Mouse (Mus musculus): ENCODE data around the gene Cs. TPM values are rescaled to one million over a fixed set of nuclear protein-coding genes. Genes with fewer than 3 reads are reported as not detected.

The Cs gene
- polyA plus RNA-seq, 1 experiment = 61.9 TPM

GRCm38 (mm10) chr10:128362568-128362967, 25.0 kb downstream of the Cs start:
- TF ChIP-seq POLR2A (IDR thresholded peaks at IDR 0.05; ENCODE audit: borderline replicate concordance, control insufficient read depth, low read depth, low read length) = no peak
- no peak for TF ChIP-seq CTCF (IDR thresholded peaks at IDR 0.05; ENCODE audit: control insufficient read depth, insufficient read depth, low read length)
- no peak overlapping the region for H3K4me3 ChIP-seq (replicated peaks; ENCODE audit: control insufficient read depth, low read depth, low read length)
- 49% methylated on average over 3 of the region's 3 CpGs for WGBS
- H3K4me1 ChIP-seq (ENCODE audit: control insufficient read depth, insufficient read depth, low read length) = no peaks in the 10 kb centered on the region; the same call in 1 of the 2 replicates
- no peak overlapping the region for H3K27ac ChIP-seq (ENCODE audit: control insufficient read depth, insufficient read depth, low read depth, low read length, poor library complexity)

GRCm38 (mm10) chr10:128367899-128368401, 30.4 kb downstream of the Cs start:
- WGBS = 17% methylated on average over 19 of the region's 19 CpGs
- Histone ChIP-seq H3K27ac (ENCODE audit: control insufficient read depth, insufficient read depth, low read depth, low read length, poor library complexity) (peak overlapping the region; percentile 97), H3K4me3 (replicated peaks; ENCODE audit: control insufficient read depth, low read depth, low read length) (peak overlapping the region; percentile 75), H3K4me1 (ENCODE audit: control insufficient read depth, insufficient read depth, low read length) (no peaks in the 10 kb centered on the region; the same call in 1 of the 2 replicates)
- TF ChIP-seq POLR2A (IDR thresholded peaks at IDR 0.05; ENCODE audit: borderline replicate concordance, control insufficient read depth, low read depth, low read length) (no peak), CTCF (IDR thresholded peaks at IDR 0.05; ENCODE audit: control insufficient read depth, insufficient read depth, low read length) (no peak)

- no peaks in the 10 kb centered on the region; the same call in 1 of the 2 replicates for H3K4me1 ChIP-seq (ENCODE audit: control insufficient read depth, insufficient read depth, low read length)
- under 1% methylated on average over 87 of the region's 87 CpGs for whole genome bisulfite sequencing
- peak within 1 kb of the TSS; percentile 97 for H3K27ac ChIP-seq (ENCODE audit: control insufficient read depth, insufficient read depth, low read depth, low read length, poor library complexity)
- peak within 1 kb of the TSS; percentile 88 for H3K4me3 ChIP-seq (replicated peaks; ENCODE audit: control insufficient read depth, low read depth, low read length)
- TF ChIP-seq POLR2A (IDR thresholded peaks at IDR 0.05; ENCODE audit: borderline replicate concordance, control insufficient read depth, low read depth, low read length) (peak; percentile 92; the same call in 1 of the 2 replicates), CTCF (IDR thresholded peaks at IDR 0.05; ENCODE audit: control insufficient read depth, insufficient read depth, low read length) (no peak)
These were observed 31.1 kb downstream of the Cs start, which contains the start of gene Coq10a for GRCm38 (mm10) chr10:128368402-128369217. TSS of gene Coq10a (minus strand) at chr10:128368997.

GRCm38 (mm10) chr10:128369218-128369543, 31.6 kb downstream of the Cs start:
- TF ChIP-seq POLR2A (IDR thresholded peaks at IDR 0.05; ENCODE audit: borderline replicate concordance, control insufficient read depth, low read depth, low read length) = no peak
- TF ChIP-seq CTCF (IDR thresholded peaks at IDR 0.05; ENCODE audit: control insufficient read depth, insufficient read depth, low read length) = no peak
- WGBS = 3% methylated on average over 9 of the region's 9 CpGs
- H3K4me1 ChIP-seq (ENCODE audit: control insufficient read depth, insufficient read depth, low read length) = no peaks in the 10 kb centered on the region; the same call in 1 of the 2 replicates
- H3K27ac ChIP-seq (ENCODE audit: control insufficient read depth, insufficient read depth, low read depth, low read length, poor library complexity) = peak overlapping the region; percentile 97
- peak overlapping the region; percentile 88 for H3K4me3 ChIP-seq (replicated peaks; ENCODE audit: control insufficient read depth, low read depth, low read length)

GRCm38 (mm10) chr10:128369599-128369998, 32.1 kb downstream of the Cs start:
- H3K4me1 ChIP-seq (ENCODE audit: control insufficient read depth, insufficient read depth, low read length) = no peaks in the 10 kb centered on the region; the same call in 1 of the 2 replicates
- TF ChIP-seq CTCF (IDR thresholded peaks at IDR 0.05; ENCODE audit: control insufficient read depth, insufficient read depth, low read length) (no peak), POLR2A (IDR thresholded peaks at IDR 0.05; ENCODE audit: borderline replicate concordance, control insufficient read depth, low read depth, low read length) (no peak)
- WGBS = 77% methylated on average over 6 of the region's 6 CpGs
- H3K27ac ChIP-seq (ENCODE audit: control insufficient read depth, insufficient read depth, low read depth, low read length, poor library complexity) = peak overlapping the region; percentile 97; the same call in 1 of the 2 replicates
- no peak overlapping the region for H3K4me3 ChIP-seq (replicated peaks; ENCODE audit: control insufficient read depth, low read depth, low read length)

GRCm38 (mm10) chr10:128370021-128370420, 32.5 kb downstream of the Cs start:
- H3K27ac ChIP-seq (ENCODE audit: control insufficient read depth, insufficient read depth, low read depth, low read length, poor library complexity) = no peak overlapping the region
- H3K4me1 ChIP-seq (ENCODE audit: control insufficient read depth, insufficient read depth, low read length) = no peaks in the 10 kb centered on the region; the same call in 1 of the 2 replicates
- H3K4me3 ChIP-seq (replicated peaks; ENCODE audit: control insufficient read depth, low read depth, low read length) = no peak overlapping the region
- WGBS = 73% methylated on average over 6 of the region's 6 CpGs
- TF ChIP-seq POLR2A (IDR thresholded peaks at IDR 0.05; ENCODE audit: borderline replicate concordance, control insufficient read depth, low read depth, low read length) (no peak), CTCF (IDR thresholded peaks at IDR 0.05; ENCODE audit: control insufficient read depth, insufficient read depth, low read length) (no peak)

- 48% methylated on average over 4 of the region's 4 CpGs for WGBS
- H3K4me3 ChIP-seq (replicated peaks; ENCODE audit: control insufficient read depth, low read depth, low read length) = no peak overlapping the region
- TF ChIP-seq CTCF (IDR thresholded peaks at IDR 0.05; ENCODE audit: control insufficient read depth, insufficient read depth, low read length) (no peak), POLR2A (IDR thresholded peaks at IDR 0.05; ENCODE audit: borderline replicate concordance, control insufficient read depth, low read depth, low read length) (no peak)
- no peaks in the 10 kb centered on the region; the same call in 1 of the 2 replicates for H3K4me1 ChIP-seq (ENCODE audit: control insufficient read depth, insufficient read depth, low read length)
- no peak overlapping the region for H3K27ac ChIP-seq (ENCODE audit: control insufficient read depth, insufficient read depth, low read depth, low read length, poor library complexity)
These were observed 33.1 kb downstream of the Cs start for GRCm38 (mm10) chr10:128370601-128371000.

- no peak overlapping the region for H3K27ac ChIP-seq (ENCODE audit: control insufficient read depth, insufficient read depth, low read depth, low read length, poor library complexity)
- WGBS = 77% methylated on average over 5 of the region's 5 CpGs
- H3K4me3 ChIP-seq (replicated peaks; ENCODE audit: control insufficient read depth, low read depth, low read length) = no peak overlapping the region
- TF ChIP-seq POLR2A (IDR thresholded peaks at IDR 0.05; ENCODE audit: borderline replicate concordance, control insufficient read depth, low read depth, low read length) (no peak), CTCF (IDR thresholded peaks at IDR 0.05; ENCODE audit: control insufficient read depth, insufficient read depth, low read length) (no peak)
- H3K4me1 ChIP-seq (ENCODE audit: control insufficient read depth, insufficient read depth, low read length) = no peaks in the 10 kb centered on the region; the same call in 1 of the 2 replicates
These were observed 34.6 kb downstream of the Cs start for GRCm38 (mm10) chr10:128372142-128372541.

Measured in bone marrow, adult 2 months (tissue).